Mouse (Mus musculus) hindbrain, embryonic 10.5 days (tissue): Measurements from ENCODE around the gene Gm47791. TPM values are rescaled to one million over a fixed set of nuclear protein-coding genes. Genes with fewer than 3 reads are reported as not detected.
A peak's percentile ranks its signal among the peaks of the same experiment; 100 is the strongest.

Experiments used
- DNase-seq: peaks from one replicate; pipeline ENCODE4 v3.0.0-alpha.2; 2017; ENCODE audit warnings: low spot score
- H3K27ac ChIP-seq: fragments of 300-500 bp; sonication (generic); 2 replicates; pipeline ENCODE4 v1.5.1; 2016; ENCODE audit warnings: mild to moderate bottlenecking, moderate library complexity
- H3K27me3 ChIP-seq: fragments of 300-500 bp; sonication (generic); 2 replicates; pipeline ENCODE4 v1.6.1; 2016; ENCODE audit warnings: mild to moderate bottlenecking; ENCODE audit not compliant: poor library complexity, insufficient read depth, severe bottlenecking
- H3K36me3 ChIP-seq: fragments of 300-500 bp; sonication (generic); 2 replicates; pipeline ENCODE4 v1.6.1; 2016; ENCODE audit warnings: mild to moderate bottlenecking, moderate library complexity
- H3K4me1 ChIP-seq: fragments of 300-500 bp; sonication (generic); replicated peaks from 2 replicates; pipeline ENCODE4 v1.6.1; 2016; ENCODE audit warnings: mild to moderate bottlenecking
- H3K4me3 ChIP-seq: fragments of 300-500 bp; sonication (generic); 2 replicates; pipeline ENCODE4 v1.5.1; 2016; ENCODE audit warnings: mild to moderate bottlenecking, moderate library complexity
- H3K9me3 ChIP-seq: fragments of 300-500 bp; sonication (generic); 2 replicates; pipeline ENCODE4 v1.6.1; 2016; ENCODE audit warnings: mild to moderate bottlenecking, moderate library complexity
- WGBS: fragments of 180-500 bp; shearing (Covaris S2); methylation state at CpG from one replicate; pipeline ENCODE4 v1.1.7; 2016; 5-methylcytosine and 5-hydroxymethylcytosine counted together
- polyA plus RNA-seq: library from polyadenylated mRNA; unstranded; fragments of >200 nt; fragmentation: Nextera tagmentation; extraction: Ambion mirVana; gene quantifications from 2 replicates; pipeline ENCODE4 v1.2.1, GENCODE M21; 2016

Gm47791 gene
- polyA plus RNA-seq, 1 experiment from 2014 or later, result not detected

GRCm38 (mm10) chr1:82798304-82798703, 27.3 kb upstream of the Gm47791 start:
- H3K4me1 ChIP-seq, result no peaks in the 10 kb centered on the region
- H3K27ac ChIP-seq, result no peak overlapping the region
- H3K4me3 ChIP-seq, result no peak overlapping the region
- 80% methylated on average over 5 of the region's 5 CpGs for WGBS
- no peaks in the 10 kb centered on the region for H3K36me3 ChIP-seq
- DNase-seq, result no peak
- no peaks in the 10 kb centered on the region for H3K27me3 ChIP-seq
- no peaks in the 10 kb centered on the region for H3K9me3 ChIP-seq

GRCm38 (mm10) chr1:82797088-82797487, 26.0 kb upstream of the Gm47791 start:
- no peak for DNase-seq
- Histone ChIP-seq H3K27me3 (no peaks in the 10 kb centered on the region), H3K9me3 (no peaks in the 10 kb centered on the region), H3K36me3 (no peaks in the 10 kb centered on the region), H3K4me3 (no peak overlapping the region), H3K4me1 (no peaks in the 10 kb centered on the region), H3K27ac (no peak overlapping the region)
- 97% methylated on average over 4 of the region's 4 CpGs for WGBS

GRCm38 (mm10) chr1:82795702-82796443, 24.8 kb upstream of the Gm47791 start:
- no peak for DNase-seq
- H3K27ac ChIP-seq, result no peak overlapping the region
- no peaks in the 10 kb centered on the region for H3K36me3 ChIP-seq
- no peak overlapping the region for H3K4me3 ChIP-seq
- no peaks in the 10 kb centered on the region for H3K9me3 ChIP-seq
- H3K4me1 ChIP-seq, result no peaks in the 10 kb centered on the region
- no peaks in the 10 kb centered on the region for H3K27me3 ChIP-seq
- WGBS, result 76% methylated on average over 18 of the region's 18 CpGs

- 85% methylated on average over 2 of the region's 2 CpGs for WGBS
- no peak for DNase-seq
- Histone ChIP-seq H3K9me3 (no peaks in the 10 kb centered on the region), H3K27me3 (no peaks in the 10 kb centered on the region), H3K4me3 (no peak overlapping the region), H3K36me3 (no peaks in the 10 kb centered on the region), H3K4me1 (no peaks in the 10 kb centered on the region), H3K27ac (no peak overlapping the region)
These were observed 24.2 kb upstream of the Gm47791 start for GRCm38 (mm10) chr1:82795211-82795610.

- Histone ChIP-seq H3K9me3 (no peaks in the 10 kb centered on the region), H3K36me3 (no peaks in the 10 kb centered on the region), H3K27ac (no peak overlapping the region), H3K4me3 (no peak overlapping the region), H3K4me1 (no peaks in the 10 kb centered on the region), H3K27me3 (no peaks in the 10 kb centered on the region)
- no peak for DNase-seq
- 57% methylated on average over 4 of the region's 4 CpGs for WGBS
These were observed 22.9 kb upstream of the Gm47791 start for GRCm38 (mm10) chr1:82793986-82794385.

- WGBS, result 83% methylated on average over 3 of the region's 3 CpGs
- Histone ChIP-seq H3K36me3 (no peaks in the 10 kb centered on the region), H3K9me3 (no peaks in the 10 kb centered on the region), H3K27me3 (no peaks in the 10 kb centered on the region), H3K4me1 (no peaks in the 10 kb centered on the region), H3K27ac (no peak overlapping the region), H3K4me3 (no peak overlapping the region)
- DNase-seq, result no peak
These were observed 22.1 kb upstream of the Gm47791 start for GRCm38 (mm10) chr1:82793110-82793509.

- Histone ChIP-seq H3K36me3 (no peaks in the 10 kb centered on the region), H3K4me1 (no peaks in the 10 kb centered on the region; the same call in 1 of the 2 replicates), H3K4me3 (no peak overlapping the region), H3K27me3 (no peaks in the 10 kb centered on the region), H3K27ac (no peak overlapping the region), H3K9me3 (no peaks in the 10 kb centered on the region)
- 89% methylated on average over 6 of the region's 6 CpGs for WGBS
- DNase-seq, result no peak
These were observed 21.2 kb upstream of the Gm47791 start for GRCm38 (mm10) chr1:82792238-82792637.

GRCm38 (mm10) chr1:82791105-82791504, 20.1 kb upstream of the Gm47791 start:
- no peak for DNase-seq
- WGBS, result 91% methylated on average over 11 of the region's 11 CpGs
- Histone ChIP-seq H3K27me3 (no peaks in the 10 kb centered on the region), H3K27ac (no peak overlapping the region), H3K4me1 (no peaks in the 10 kb centered on the region; the same call in 1 of the 2 replicates), H3K36me3 (no peaks in the 10 kb centered on the region), H3K9me3 (no peaks in the 10 kb centered on the region), H3K4me3 (no peak overlapping the region)

GRCm38 (mm10) chr1:82788070-82788469, 17.0 kb upstream of the Gm47791 start:
- Histone ChIP-seq H3K4me3 (no peak overlapping the region), H3K36me3 (no peaks in the 10 kb centered on the region), H3K9me3 (no peaks in the 10 kb centered on the region), H3K27me3 (no peaks in the 10 kb centered on the region), H3K27ac (no peak overlapping the region), H3K4me1 (no peaks in the 10 kb centered on the region; the same call in 1 of the 2 replicates)
- 75% methylated on average over 7 of the region's 7 CpGs for WGBS
- no peak for DNase-seq

- WGBS, result 10% methylated on average over 2 of the region's 2 CpGs
- Histone ChIP-seq H3K4me3 (no peak overlapping the region), H3K27ac (no peak overlapping the region), H3K4me1 (no peaks in the 10 kb centered on the region; the same call in 1 of the 2 replicates), H3K9me3 (no peaks in the 10 kb centered on the region), H3K27me3 (no peaks in the 10 kb centered on the region), H3K36me3 (no peaks in the 10 kb centered on the region)
- peak; percentile 43 for DNase-seq
These were observed 16.4 kb upstream of the Gm47791 start for GRCm38 (mm10) chr1:82787414-82787813.

- 86% methylated on average over 6 of the region's 6 CpGs for WGBS
- H3K27ac ChIP-seq, result no peak overlapping the region
These were observed 14.5 kb upstream of the Gm47791 start for GRCm38 (mm10) chr1:82785546-82785945.

GRCm38 (mm10) chr1:82783559-82783958, 12.5 kb upstream of the Gm47791 start:
- Histone ChIP-seq H3K27ac (no peak overlapping the region), H3K36me3 (no peaks in the 10 kb centered on the region), H3K9me3 (no peaks in the 10 kb centered on the region), H3K27me3 (no peaks in the 10 kb centered on the region), H3K4me1 (no peaks in the 10 kb centered on the region; the same call in 1 of the 2 replicates), H3K4me3 (no peak overlapping the region)
- WGBS, result 80% methylated on average over 3 of the region's 3 CpGs
- DNase-seq, result no peak

More at GRCm38 (mm10) chr1:82785546-82785945, 14.5 kb upstream of the Gm47791 start:
- Histone ChIP-seq H3K27me3 (no peaks in the 10 kb centered on the region), H3K4me3 (no peak overlapping the region), H3K36me3 (no peaks in the 10 kb centered on the region), H3K4me1 (no peaks in the 10 kb centered on the region; the same call in 1 of the 2 replicates), H3K9me3 (no peaks in the 10 kb centered on the region)
- DNase-seq, result no peak

GRCm38 (mm10) chr1:82779388-82779966, 8.4 kb upstream of the Gm47791 start:
- DNase-seq, result no peak
- Histone ChIP-seq H3K36me3 (no peaks in the 10 kb centered on the region), H3K4me3 (no peak overlapping the region), H3K27ac (no peak overlapping the region), H3K27me3 (no peaks in the 10 kb centered on the region), H3K4me1 (no peaks in the 10 kb centered on the region), H3K9me3 (no peaks in the 10 kb centered on the region)
- whole genome bisulfite sequencing, result 91% methylated on average over 6 of the region's 6 CpGs
